Mouse (Mus musculus) right cerebral cortex, postnatal 36 days (tissue): ENCODE data around the gene Tlk2.

Source experiments
- DNase-seq, 2 experiments: peaks; one replicate each; pipeline ENCODE4 v3.0.0; 2022; ENCODE audit warnings: low spot score in 2 of 2, mixed read lengths in 1 of 2

Tlk2 gene

GRCm38 (mm10) chr11:105261601-105262351 is 83.2 kb downstream of the Tlk2 start:
- DNase-seq: no peak

- DNase-seq: no peak
Observed at GRCm38 (mm10) chr11:105264506-105264905, 85.9 kb downstream of the Tlk2 start.

- DNase-seq: no peak
Observed at GRCm38 (mm10) chr11:105264988-105265387, 86.4 kb downstream of the Tlk2 start.

GRCm38 (mm10) chr11:105270155-105270554 is 91.5 kb downstream of the Tlk2 start:
- DNase-seq: no peak

- no peak for DNase-seq
Observed at GRCm38 (mm10) chr11:105280456-105280855, 101.8 kb downstream of the Tlk2 start.

- DNase-seq: no peak
Observed at GRCm38 (mm10) chr11:105281291-105281690, 102.7 kb downstream of the Tlk2 start.

- no peak for DNase-seq
Observed at GRCm38 (mm10) chr11:105281763-105282459, 103.3 kb downstream of the Tlk2 start.

- DNase-seq: no peak
Observed at GRCm38 (mm10) chr11:105282460-105282859, 103.9 kb downstream of the Tlk2 start.

- DNase-seq: no peak
Observed at GRCm38 (mm10) chr11:105283016-105283415, 104.4 kb downstream of the Tlk2 start.

GRCm38 (mm10) chr11:105285720-105286119 is 107.1 kb downstream of the Tlk2 start:
- no peak for DNase-seq

GRCm38 (mm10) chr11:105289403-105289802 is 110.8 kb downstream of the Tlk2 start:
- no peak for DNase-seq

GRCm38 (mm10) chr11:105291681-105292123 is 113.1 kb downstream of the Tlk2 start:
- no peak for DNase-seq

- DNase-seq: no peak
Observed at GRCm38 (mm10) chr11:105292124-105293071, 113.8 kb downstream of the Tlk2 start, which contains the start of gene Mrc2. Gene Mrc2 (plus strand): TSS chr11:105292643.

GRCm38 (mm10) chr11:105293101-105293581 is 114.5 kb downstream of the Tlk2 start:
- no peak for DNase-seq

GRCm38 (mm10) chr11:105293901-105294494 is 115.4 kb downstream of the Tlk2 start:
- no peak for DNase-seq

GRCm38 (mm10) chr11:105296084-105296483 is 117.5 kb downstream of the Tlk2 start:
- DNase-seq: no peak

- DNase-seq: no peak
Observed at GRCm38 (mm10) chr11:105310197-105310596, 131.6 kb downstream of the Tlk2 start.

GRCm38 (mm10) chr11:105311291-105311975 is 132.8 kb downstream of the Tlk2 start:
- DNase-seq: no peak

GRCm38 (mm10) chr11:105312311-105312942 is 133.8 kb downstream of the Tlk2 start:
- DNase-seq: no peak

GRCm38 (mm10) chr11:105312972-105313632 is 134.5 kb downstream of the Tlk2 start:
- DNase-seq: no peak
